Mouse (Mus musculus): ENCODE measurements around the gene Rapgef4. TPM values are rescaled to one million over a fixed set of nuclear protein-coding genes. Genes with fewer than 3 reads are reported as not detected.

Gene Rapgef4
- polyA plus RNA-seq, 1 experiment from 2014 or later = 5.0 TPM

DNA sequence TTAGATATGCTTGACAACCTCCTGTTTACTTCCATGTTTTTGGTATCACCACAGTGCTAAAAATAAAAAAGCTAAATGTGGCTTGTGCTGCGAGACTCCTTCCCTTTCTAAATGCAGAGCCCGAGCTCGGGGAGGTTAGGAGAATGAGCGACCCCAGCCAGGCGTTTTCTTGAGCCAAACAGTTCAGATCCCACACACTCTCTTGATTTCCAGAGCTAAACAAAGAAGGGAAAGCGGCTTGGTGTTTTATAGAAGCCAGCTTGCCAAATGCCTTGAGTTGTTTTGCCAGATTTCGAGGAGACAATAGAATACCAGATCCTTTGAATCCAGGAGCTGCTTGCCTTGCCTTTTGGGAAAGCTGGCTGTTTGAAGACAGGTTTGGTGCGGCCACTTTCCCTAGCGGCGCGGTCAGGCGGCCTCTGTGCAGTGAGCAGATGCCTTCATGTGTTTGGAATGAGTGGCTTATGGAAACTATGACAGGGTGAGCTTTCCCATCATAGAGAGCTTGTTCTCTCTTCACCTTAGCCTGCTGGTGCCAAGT, 254.4 kb downstream of the Rapgef4 start:
- Histone ChIP-seq H3K4me1 (ENCODE audit: insufficient read depth, low read depth, low read length) (peaks cover 3% of the 10 kb centered on the region; the same call in 1 of the 2 replicates), H3K4me3 (ENCODE audit: low read depth, low read length) (no peak overlapping the region), H3K36me3 (ENCODE audit: insufficient read depth, low read length) (no peaks in the 10 kb centered on the region), H3K9ac (replicated peaks; ENCODE audit: low read depth) (no peak overlapping the region), H3K4me2 (replicated peaks; ENCODE audit: low read depth, low read length) (no peak overlapping the region), H3K9me3 (ENCODE audit: low read length) (no peaks in the 10 kb centered on the region), H3K27me3 (replicated peaks; ENCODE audit: insufficient read depth, low read length) (no peaks in the 10 kb centered on the region), H3K27ac (ENCODE audit: low read length) (0 out of 2 replicates have a peak overlapping the region, but pooled peaks have one; percentile 14)
- DNase-seq (ENCODE audit: low spot score) = no peak
- ATAC-seq = peak; percentile 48; the same call in 1 of the 2 replicates
- WGBS = 48% methylated on average over 12 of the region's 12 CpGs
- no peak for TF ChIP-seq CTCF (IDR thresholded peaks at IDR 0.05)
- TF ChIP-seq EP300 (IDR thresholded peaks at IDR 0.05) = no peak

DNA sequence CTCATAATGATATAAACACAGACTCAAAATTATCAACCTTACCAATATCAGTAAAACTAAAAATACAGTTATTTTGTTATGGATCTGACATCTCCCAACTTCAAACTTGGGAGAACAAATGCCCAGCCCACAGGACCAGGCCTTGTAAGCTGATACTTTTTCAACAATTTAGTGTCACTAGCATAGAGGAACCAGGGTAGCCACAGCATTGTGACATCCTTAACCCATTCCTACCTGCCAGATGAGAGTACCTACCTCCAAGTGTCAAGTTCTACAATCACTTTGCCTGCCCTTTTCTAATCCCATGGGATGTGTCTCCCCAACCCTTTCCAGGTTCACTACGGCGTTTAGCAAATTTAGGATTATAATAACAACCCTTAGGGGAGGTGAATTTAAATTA, 257.4 kb downstream of the Rapgef4 start:
- DNase-seq (ENCODE audit: low spot score) = no peak
- no peak overlapping the region for H3K4me3 ChIP-seq (ENCODE audit: low read depth, low read length)
- 83% methylated on average over 2 of the region's 2 CpGs for WGBS
- H3K9me3 ChIP-seq (ENCODE audit: low read length) = no peaks in the 10 kb centered on the region
- no peaks in the 10 kb centered on the region for H3K36me3 ChIP-seq (ENCODE audit: insufficient read depth, low read length)
- H3K27me3 ChIP-seq (replicated peaks; ENCODE audit: insufficient read depth, low read length) = no peaks in the 10 kb centered on the region
- peaks cover 3% of the 10 kb centered on the region; the same call in 1 of the 2 replicates for H3K4me1 ChIP-seq (ENCODE audit: insufficient read depth, low read depth, low read length)
- H3K27ac ChIP-seq (ENCODE audit: low read length) = no peak overlapping the region
- ATAC-seq = no peak
- no peak overlapping the region for H3K4me2 ChIP-seq (replicated peaks; ENCODE audit: low read depth, low read length)
- no peak overlapping the region for H3K9ac ChIP-seq (replicated peaks; ENCODE audit: low read depth)
- no peak for TF ChIP-seq CTCF (IDR thresholded peaks at IDR 0.05)
- TF ChIP-seq EP300 (IDR thresholded peaks at IDR 0.05) = no peak

GRCm38 (mm10) chr2:72238925-72239324, 257.9 kb downstream of the Rapgef4 start:
- Histone ChIP-seq H3K9me3 (ENCODE audit: low read length) (no peaks in the 10 kb centered on the region), H3K4me1 (ENCODE audit: insufficient read depth, low read depth, low read length) (peaks cover 3% of the 10 kb centered on the region; the same call in 1 of the 2 replicates), H3K27ac (ENCODE audit: low read length) (no peak overlapping the region), H3K36me3 (ENCODE audit: insufficient read depth, low read length) (no peaks in the 10 kb centered on the region), H3K27me3 (replicated peaks; ENCODE audit: insufficient read depth, low read length) (no peaks in the 10 kb centered on the region), H3K4me3 (ENCODE audit: low read depth, low read length) (no peak overlapping the region), H3K9ac (replicated peaks; ENCODE audit: low read depth) (no peak overlapping the region), H3K4me2 (replicated peaks; ENCODE audit: low read depth, low read length) (no peak overlapping the region)
- DNase-seq (ENCODE audit: low spot score) (no peak), ATAC-seq (no peak)
- WGBS = 71% methylated on average over 11 of the region's 11 CpGs
- TF ChIP-seq EP300 (IDR thresholded peaks at IDR 0.05) = no peak
- TF ChIP-seq CTCF (IDR thresholded peaks at IDR 0.05) = no peak

DNA sequence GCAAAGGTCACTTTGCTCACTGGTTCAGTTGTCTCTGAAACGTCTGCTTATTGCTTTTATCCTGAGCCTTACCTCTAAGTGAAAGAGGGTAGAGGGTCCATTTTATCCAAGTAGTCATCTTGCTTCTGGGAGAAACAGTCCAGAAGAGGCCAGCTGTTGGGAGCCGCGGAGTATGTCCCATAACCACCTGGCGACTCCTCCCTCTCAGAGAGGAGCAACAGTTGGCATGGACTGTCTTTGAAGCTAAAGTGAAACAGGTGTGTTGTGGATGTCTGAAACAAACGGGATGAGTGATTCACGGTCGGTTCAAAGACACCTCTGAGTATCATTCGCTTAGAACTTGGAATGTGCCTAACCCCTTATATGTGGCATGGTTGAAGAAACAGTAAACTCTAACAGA, 258.4 kb downstream of the Rapgef4 start:
- Histone ChIP-seq H3K27ac (ENCODE audit: low read length) (no peak overlapping the region), H3K36me3 (ENCODE audit: insufficient read depth, low read length) (no peaks in the 10 kb centered on the region), H3K4me2 (replicated peaks; ENCODE audit: low read depth, low read length) (no peak overlapping the region), H3K9ac (replicated peaks; ENCODE audit: low read depth) (no peak overlapping the region), H3K4me3 (ENCODE audit: low read depth, low read length) (no peak overlapping the region), H3K9me3 (ENCODE audit: low read length) (no peaks in the 10 kb centered on the region), H3K4me1 (ENCODE audit: insufficient read depth, low read depth, low read length) (peaks cover 3% of the 10 kb centered on the region; the same call in 1 of the 2 replicates), H3K27me3 (replicated peaks; ENCODE audit: insufficient read depth, low read length) (no peaks in the 10 kb centered on the region)
- ATAC-seq (no peak), DNase-seq (ENCODE audit: low spot score) (no peak)
- WGBS = 83% methylated on average over 8 of the region's 8 CpGs
- TF ChIP-seq EP300 (IDR thresholded peaks at IDR 0.05) (no peak), CTCF (IDR thresholded peaks at IDR 0.05) (no peak)

DNA sequence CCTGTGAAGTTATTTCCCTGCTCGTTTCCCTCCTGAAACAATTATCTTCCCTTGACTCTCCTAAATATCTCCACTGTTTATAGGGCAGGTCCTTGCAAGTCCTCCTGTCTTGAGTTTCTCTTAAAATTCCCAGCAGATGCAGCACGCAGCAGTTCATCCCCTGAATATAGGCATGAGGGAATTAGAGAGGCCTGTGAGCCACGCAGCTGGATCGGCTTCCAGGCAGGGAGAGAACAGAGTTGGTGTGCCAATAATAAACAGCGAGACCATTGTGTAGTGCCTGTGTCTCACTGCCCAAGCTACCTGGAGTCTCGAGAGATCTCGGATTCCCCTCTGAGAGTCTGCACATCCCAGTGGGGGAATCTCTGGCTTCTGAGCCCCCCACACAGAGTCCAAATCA, 259.0 kb downstream of the Rapgef4 start:
- H3K9me3 ChIP-seq (ENCODE audit: low read length) = no peaks in the 10 kb centered on the region
- H3K4me3 ChIP-seq (ENCODE audit: low read depth, low read length) = no peak overlapping the region
- no peak for DNase-seq (ENCODE audit: low spot score)
- H3K4me2 ChIP-seq (replicated peaks; ENCODE audit: low read depth, low read length) = no peak overlapping the region
- no peak overlapping the region for H3K9ac ChIP-seq (replicated peaks; ENCODE audit: low read depth)
- no peak overlapping the region for H3K27ac ChIP-seq (ENCODE audit: low read length)
- H3K36me3 ChIP-seq (ENCODE audit: insufficient read depth, low read length) = no peaks in the 10 kb centered on the region
- TF ChIP-seq CTCF (IDR thresholded peaks at IDR 0.05) = no peak
- no peak for TF ChIP-seq EP300 (IDR thresholded peaks at IDR 0.05)
- H3K4me1 ChIP-seq (ENCODE audit: insufficient read depth, low read depth, low read length) = peaks cover 3% of the 10 kb centered on the region; the same call in 1 of the 2 replicates
- 69% methylated on average over 7 of the region's 7 CpGs for WGBS
- H3K27me3 ChIP-seq (replicated peaks; ENCODE audit: insufficient read depth, low read length) = no peaks in the 10 kb centered on the region
- no peak for ATAC-seq

- TF ChIP-seq EP300 (IDR thresholded peaks at IDR 0.05) (no peak), CTCF (IDR thresholded peaks at IDR 0.05) (no peak)
- Histone ChIP-seq H3K9me3 (ENCODE audit: low read length) (no peaks in the 10 kb centered on the region), H3K27ac (ENCODE audit: low read length) (no peak overlapping the region), H3K4me2 (replicated peaks; ENCODE audit: low read depth, low read length) (no peak overlapping the region), H3K9ac (replicated peaks; ENCODE audit: low read depth) (no peak overlapping the region), H3K4me1 (ENCODE audit: insufficient read depth, low read depth, low read length) (peaks cover under 1% of the 10 kb centered on the region; the same call in 1 of the 2 replicates), H3K4me3 (ENCODE audit: low read depth, low read length) (no peak overlapping the region), H3K36me3 (ENCODE audit: insufficient read depth, low read length) (no peaks in the 10 kb centered on the region), H3K27me3 (replicated peaks; ENCODE audit: insufficient read depth, low read length) (no peaks in the 10 kb centered on the region)
- no peak for ATAC-seq
- WGBS = 78% methylated on average over 7 of the region's 7 CpGs
- no peak for DNase-seq (ENCODE audit: low spot score)
Measured at GRCm38 (mm10) chr2:72240691-72241090, 259.7 kb downstream of the Rapgef4 start.

All from lung, postnatal 0 days (tissue).